Mouse (Mus musculus) limb, embryonic 13.5 days (tissue): ENCODE data around the gene Notch4. TPM values are rescaled to one million over a fixed set of nuclear protein-coding genes. Genes with fewer than 3 reads are reported as not detected.
"Not testable (repeated sequence)": the region's sequence is repeated elsewhere in the genome, so short reads cannot be mapped to it uniquely, and the experiment has no call there.

Source experiments
- ATAC-seq: fragments of 200-750 bp; cut with Nextera tagmentation; 2 replicates; pipeline ENCODE4 v1.8.0; 2017; ENCODE audit warnings: low read depth, moderate number of reproducible peaks, moderate TSS enrichment; ENCODE audit not compliant: low FRiP score
- H3K27ac ChIP-seq: fragments of 300-500 bp; sonication (generic); 2 replicates; pipeline ENCODE4 v1.5.1; 2015; ENCODE audit warnings: inconsistent platforms, mild to moderate bottlenecking, moderate library complexity
- H3K27me3 ChIP-seq: fragments of 300-500 bp; sonication (generic); 2 replicates; pipeline ENCODE4 v1.6.1; 2015; ENCODE audit warnings: mild to moderate bottlenecking, inconsistent platforms
- H3K36me3 ChIP-seq: fragments of 300-500 bp; sonication (generic); 2 replicates; pipeline ENCODE4 v1.6.1; 2015; ENCODE audit warnings: inconsistent platforms, mild to moderate bottlenecking, moderate library complexity
- H3K4me1 ChIP-seq: fragments of 300-500 bp; sonication (generic); 2 replicates; pipeline ENCODE4 v1.6.1; 2015; ENCODE audit warnings: inconsistent platforms
- H3K4me2 ChIP-seq: fragments of 300-500 bp; sonication (generic); replicated peaks from 2 replicates; pipeline ENCODE4 v1.6.1; 2015; ENCODE audit warnings: inconsistent platforms, mild to moderate bottlenecking, moderate library complexity
- H3K4me3 ChIP-seq: fragments of 300-500 bp; sonication (generic); 2 replicates; pipeline ENCODE4 v1.5.1; 2015; ENCODE audit warnings: moderate library complexity, mild to moderate bottlenecking, inconsistent platforms
- H3K9ac ChIP-seq: fragments of 300-500 bp; sonication (generic); 2 replicates; pipeline ENCODE4 v1.6.1; 2015; ENCODE audit warnings: mild to moderate bottlenecking, inconsistent platforms
- H3K9me3 ChIP-seq: fragments of 300-500 bp; sonication (generic); 2 replicates; pipeline ENCODE4 v1.6.1; 2016; ENCODE audit warnings: inconsistent platforms
- WGBS: fragments of 180-500 bp; shearing (Covaris S2); methylation state at CpG from one replicate; pipeline ENCODE4 v1.1.7; 2015; 5-methylcytosine and 5-hydroxymethylcytosine counted together
- polyA plus RNA-seq: library from polyadenylated mRNA; unstranded; fragments of >200 nt; fragmentation: Nextera tagmentation; extraction: Ambion mirVana; gene quantifications from 2 replicates; pipeline ENCODE4 v1.2.1, GENCODE M21; 2015

The Notch4 gene
- 4.8 and 5.3 TPM in 2 replicates for polyA plus RNA-seq

- peaks cover 20% of the 10 kb centered on the region for H3K4me1 ChIP-seq
- 7% methylated on average over 6 of the region's 6 CpGs for WGBS
- ATAC-seq = peak; percentile 26; the same call in 1 of the 2 replicates
- H3K27ac ChIP-seq = peak within 1 kb of the TSS; percentile 12; the same call in 1 of the 2 replicates
- H3K9ac ChIP-seq = 0 out of 2 replicates have a peak within 1 kb of the TSS, but pooled peaks have one; percentile 39
- no peaks in the 10 kb centered on the region for H3K9me3 ChIP-seq
- H3K27me3 ChIP-seq = peaks cover 10% of the 10 kb centered on the region; the same call in 1 of the 2 replicates
- no peaks in the 10 kb centered on the region for H3K36me3 ChIP-seq
- H3K4me3 ChIP-seq = no peak within 1 kb of the TSS; the same call in 1 of the 2 replicates
- peak within 1 kb of the TSS; percentile 30 for H3K4me2 ChIP-seq
Measured at GRCm38 (mm10) chr17:34564003-34564421, at the start of gene Notch4. Gene Notch4 (plus strand): TSS chr17:34564268.

GRCm38 (mm10) chr17:34516514-34516913, 47.6 kb upstream of the Notch4 start:
- no peak overlapping the region for H3K9ac ChIP-seq
- H3K27me3 ChIP-seq = peaks cover 2% of the 10 kb centered on the region; the same call in 1 of the 2 replicates
- 79% methylated on average over 2 of the region's 2 CpGs for WGBS
- H3K4me3 ChIP-seq = no peak overlapping the region
- no peak overlapping the region for H3K27ac ChIP-seq
- ATAC-seq = no peak
- no peaks in the 10 kb centered on the region for H3K36me3 ChIP-seq
- H3K4me2 ChIP-seq = no peak overlapping the region
- H3K9me3 ChIP-seq = no peaks in the 10 kb centered on the region
- H3K4me1 ChIP-seq = no peaks in the 10 kb centered on the region

GRCm38 (mm10) chr17:34517252-34517651, 46.8 kb upstream of the Notch4 start, which contains the start of gene Btnl6:
Gene Btnl6 (minus strand): TSS chr17:34517352.
- 90% methylated on average over 4 of the region's 4 CpGs for WGBS
- Histone ChIP-seq H3K4me3 (no peak within 1 kb of the TSS), H3K9me3 (no peaks in the 10 kb centered on the region), H3K27ac (no peak within 1 kb of the TSS), H3K9ac (no peak within 1 kb of the TSS), H3K4me1 (no peaks in the 10 kb centered on the region), H3K36me3 (no peaks in the 10 kb centered on the region), H3K27me3 (peaks cover 2% of the 10 kb centered on the region; the same call in 1 of the 2 replicates), H3K4me2 (no peak within 1 kb of the TSS)
- no peak for ATAC-seq

GRCm38 (mm10) chr17:34517795-34518194, 46.3 kb upstream of the Notch4 start:
- WGBS = 88% methylated on average over 4 of the region's 4 CpGs
- Histone ChIP-seq H3K36me3 (no peaks in the 10 kb centered on the region), H3K9ac (no peak overlapping the region), H3K27me3 (peaks cover 2% of the 10 kb centered on the region; the same call in 1 of the 2 replicates), H3K9me3 (no peaks in the 10 kb centered on the region), H3K4me2 (no peak overlapping the region), H3K27ac (no peak overlapping the region), H3K4me3 (no peak overlapping the region), H3K4me1 (no peaks in the 10 kb centered on the region)
- ATAC-seq = no peak

- H3K9me3 ChIP-seq, H3K36me3 ChIP-seq: not testable (repeated sequence)
- WGBS = 69% methylated on average over 3 of the region's 3 CpGs
Measured at GRCm38 (mm10) chr17:34518571-34518970, 45.5 kb upstream of the Notch4 start.

GRCm38 (mm10) chr17:34519001-34519400, 45.1 kb upstream of the Notch4 start:
- Histone ChIP-seq H3K4me3 (no peak overlapping the region), H3K9me3 (no peaks in the 10 kb centered on the region), H3K27me3 (peaks cover 2% of the 10 kb centered on the region; the same call in 1 of the 2 replicates), H3K4me1 (no peaks in the 10 kb centered on the region), H3K4me2 (no peak overlapping the region), H3K36me3 (no peaks in the 10 kb centered on the region), H3K9ac (no peak overlapping the region), H3K27ac (no peak overlapping the region)
- WGBS = 50% methylated on average over 1 of the region's 1 CpGs
- ATAC-seq = no peak

More at GRCm38 (mm10) chr17:34518571-34518970, 45.5 kb upstream of the Notch4 start:
- not testable (repeated sequence) for H3K4me1 ChIP-seq, ATAC-seq, H3K4me2 ChIP-seq, H3K4me3 ChIP-seq, H3K27ac ChIP-seq, H3K27me3 ChIP-seq, H3K9ac ChIP-seq

GRCm38 (mm10) chr17:34532671-34533070, 31.4 kb upstream of the Notch4 start:
- Histone ChIP-seq H3K4me1 (no peaks in the 10 kb centered on the region), H3K9me3 (no peaks in the 10 kb centered on the region), H3K27ac (no peak overlapping the region), H3K36me3 (no peaks in the 10 kb centered on the region), H3K4me2 (no peak overlapping the region), H3K27me3 (no peaks in the 10 kb centered on the region), H3K4me3 (no peak overlapping the region), H3K9ac (no peak overlapping the region)
- 74% methylated on average over 3 of the region's 3 CpGs for WGBS
- no peak for ATAC-seq

- not testable (repeated sequence) for H3K4me3 ChIP-seq, H3K4me2 ChIP-seq, H3K9me3 ChIP-seq, H3K9ac ChIP-seq, H3K27ac ChIP-seq, H3K36me3 ChIP-seq, H3K27me3 ChIP-seq, H3K4me1 ChIP-seq, ATAC-seq
- WGBS = 93% methylated on average over 13 of the region's 13 CpGs
Measured at GRCm38 (mm10) chr17:34543567-34543966, 20.5 kb upstream of the Notch4 start.

GRCm38 (mm10) chr17:34546797-34547196, 17.3 kb upstream of the Notch4 start:
- H3K4me3 ChIP-seq = no peak overlapping the region
- no peaks in the 10 kb centered on the region for H3K27me3 ChIP-seq
- no peaks in the 10 kb centered on the region for H3K36me3 ChIP-seq
- no peak overlapping the region for H3K4me2 ChIP-seq
- H3K27ac ChIP-seq = no peak overlapping the region
- no peaks in the 10 kb centered on the region for H3K9me3 ChIP-seq
- no peak overlapping the region for H3K9ac ChIP-seq
- 89% methylated on average over 1 of the region's 1 CpGs for WGBS
- H3K4me1 ChIP-seq = no peaks in the 10 kb centered on the region
- ATAC-seq = no peak

GRCm38 (mm10) chr17:34547601-34548000, 16.5 kb upstream of the Notch4 start:
- WGBS = 89% methylated on average over 4 of the region's 4 CpGs
- Histone ChIP-seq H3K4me3 (no peak overlapping the region), H3K27me3 (no peaks in the 10 kb centered on the region), H3K27ac (no peak overlapping the region), H3K9ac (no peak overlapping the region), H3K36me3 (no peaks in the 10 kb centered on the region), H3K4me1 (no peaks in the 10 kb centered on the region), H3K4me2 (no peak overlapping the region), H3K9me3 (no peaks in the 10 kb centered on the region)
- no peak for ATAC-seq

GRCm38 (mm10) chr17:34549156-34549555, 14.9 kb upstream of the Notch4 start:
- H3K4me2 ChIP-seq = no peak overlapping the region
- H3K27ac ChIP-seq = no peak overlapping the region
- H3K4me3 ChIP-seq = no peak overlapping the region
- H3K4me1 ChIP-seq = no peaks in the 10 kb centered on the region
- H3K36me3 ChIP-seq = no peaks in the 10 kb centered on the region
- no peak overlapping the region for H3K9ac ChIP-seq
- no peak for ATAC-seq
- H3K9me3 ChIP-seq = no peaks in the 10 kb centered on the region
- WGBS = 89% methylated on average over 3 of the region's 3 CpGs
- no peaks in the 10 kb centered on the region for H3K27me3 ChIP-seq

GRCm38 (mm10) chr17:34549843-34550242, 14.2 kb upstream of the Notch4 start:
- Histone ChIP-seq H3K4me1 (no peaks in the 10 kb centered on the region), H3K9ac (no peak overlapping the region), H3K27ac (no peak overlapping the region), H3K4me3 (no peak overlapping the region), H3K27me3 (no peaks in the 10 kb centered on the region), H3K9me3 (no peaks in the 10 kb centered on the region), H3K4me2 (no peak overlapping the region), H3K36me3 (no peaks in the 10 kb centered on the region)
- WGBS = 83% methylated on average over 2 of the region's 2 CpGs
- no peak for ATAC-seq

- no peaks in the 10 kb centered on the region for H3K36me3 ChIP-seq
- no peak for ATAC-seq
- no peak overlapping the region for H3K27ac ChIP-seq
- H3K9me3 ChIP-seq = no peaks in the 10 kb centered on the region
- H3K4me1 ChIP-seq = no peaks in the 10 kb centered on the region
- H3K4me3 ChIP-seq = no peak overlapping the region
- no peaks in the 10 kb centered on the region for H3K27me3 ChIP-seq
- H3K4me2 ChIP-seq = no peak overlapping the region
- 14% methylated on average over 5 of the region's 5 CpGs for WGBS
- no peak overlapping the region for H3K9ac ChIP-seq
Measured at GRCm38 (mm10) chr17:34555483-34555882, 8.6 kb upstream of the Notch4 start.
